Mouse (Mus musculus) left cerebral cortex, adult 2 months (tissue): ENCODE data around the gene Lsamp. TPM values are rescaled to one million over a fixed set of nuclear protein-coding genes. Genes with fewer than 3 reads are reported as not detected.

Experiments used
- DNase-seq, 2 experiments: peaks; one replicate each; pipeline ENCODE4 v3.0.0; 2021 to 2022; ENCODE audit warnings: low spot score in 2 of 2, mixed read lengths in 1 of 2; ENCODE audit errors: extremely low spot score in 1 of 2
- H3K27ac ChIP-seq: fragments of 200-600 bp; 2 replicates; pipeline ENCODE4 v1.8.1; 2022
- H3K4me3 ChIP-seq: fragments of 200-600 bp; 2 replicates; pipeline ENCODE4 v1.8.1; 2022
- CTCF ChIP-seq: fragments of 200-600 bp; IDR thresholded peaks from 2 replicates; pipeline ENCODE4 v1.8.1; 2022; ENCODE audit warnings: antibody characterized with exemption, mild to moderate bottlenecking, moderate library complexity
- intact Hi-C: fragments of 180-260 bp; cut with DNase I; formaldehyde crosslinking; loops from one replicate; pipeline ENCODE4 v1.15.1; 2025
- total RNA-seq, 2 experiments: library from RNA; stranded (reverse); gene quantifications; 2 replicates each; pipeline ENCODE4 v1.2.3; 2021

The Lsamp gene
- total RNA-seq, 2 experiments from 2014 or later, result 245 to 265 TPM

DNA sequence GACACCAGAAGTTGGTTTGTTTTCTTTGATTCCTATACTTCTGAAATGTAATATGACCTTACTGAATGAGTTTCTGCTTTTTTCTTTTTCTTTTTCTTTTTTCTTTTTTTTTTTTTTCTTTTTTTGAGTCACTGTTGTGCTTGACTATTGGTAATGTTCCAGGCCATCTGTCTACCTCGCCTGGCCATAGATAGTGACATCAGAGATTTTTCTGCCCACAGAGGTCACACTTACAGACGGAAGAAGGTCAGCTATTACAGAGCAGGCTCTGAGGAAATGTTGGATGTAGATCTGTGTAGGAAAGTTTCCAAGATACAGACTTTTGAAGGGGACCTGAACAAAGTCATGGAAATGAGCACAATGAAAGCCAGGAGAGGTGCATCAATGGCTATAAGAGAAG, 76.3 kb downstream of the Lsamp start:
- Histone ChIP-seq H3K27ac (no peak overlapping the region), H3K4me3 (no peak overlapping the region)
- TF ChIP-seq CTCF, result no peak
- no peak for DNase-seq
- intact Hi-C loops, result no loop called here

DNA sequence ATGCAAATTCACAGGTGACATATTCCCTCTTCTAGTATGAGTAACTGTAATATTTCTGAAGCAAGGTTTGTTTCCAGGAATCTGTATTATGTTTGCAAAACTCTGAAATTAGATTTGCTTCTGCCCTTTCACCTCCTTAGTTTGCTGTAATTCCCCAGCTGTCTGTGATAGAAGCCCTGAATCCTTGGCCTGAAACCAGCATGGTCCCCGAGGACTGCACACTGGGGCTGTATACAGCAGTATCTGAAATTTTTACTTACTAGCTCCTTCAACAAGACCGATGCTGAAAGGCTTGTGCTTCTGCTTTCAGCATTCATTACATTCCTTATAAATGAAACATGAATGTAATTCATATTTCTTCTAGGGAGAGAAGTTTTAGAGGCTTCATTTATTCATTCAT, 91.4 kb downstream of the Lsamp start:
- no peak for TF ChIP-seq CTCF
- no peak for DNase-seq
- no peak overlapping the region for H3K4me3 ChIP-seq
- intact Hi-C loops, result no loop called here
- H3K27ac ChIP-seq, result no peak overlapping the region

DNA sequence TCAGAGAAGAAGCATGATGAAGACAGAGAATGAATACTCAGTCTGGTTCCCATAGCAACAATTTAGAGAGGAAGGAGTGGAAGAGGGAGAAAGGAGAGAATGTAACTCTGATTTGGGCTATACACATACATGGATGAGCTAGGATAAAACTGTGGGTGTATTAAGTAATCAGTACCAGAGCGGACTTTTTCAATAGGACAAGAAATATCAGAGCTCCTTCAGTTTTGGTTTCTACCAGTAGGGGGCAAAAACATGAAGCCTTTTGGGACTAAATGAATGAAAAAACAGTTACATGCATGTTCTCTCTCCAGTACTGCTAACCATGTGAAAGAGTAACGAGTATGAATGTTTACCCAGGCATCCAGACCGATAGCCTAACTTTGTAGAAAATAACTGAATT, 96.1 kb downstream of the Lsamp start:
- intact Hi-C loops, result no loop called here
- H3K27ac ChIP-seq, result no peak overlapping the region
- no peak overlapping the region for H3K4me3 ChIP-seq
- peak; percentile 65 for TF ChIP-seq CTCF
- no peak for DNase-seq

DNA sequence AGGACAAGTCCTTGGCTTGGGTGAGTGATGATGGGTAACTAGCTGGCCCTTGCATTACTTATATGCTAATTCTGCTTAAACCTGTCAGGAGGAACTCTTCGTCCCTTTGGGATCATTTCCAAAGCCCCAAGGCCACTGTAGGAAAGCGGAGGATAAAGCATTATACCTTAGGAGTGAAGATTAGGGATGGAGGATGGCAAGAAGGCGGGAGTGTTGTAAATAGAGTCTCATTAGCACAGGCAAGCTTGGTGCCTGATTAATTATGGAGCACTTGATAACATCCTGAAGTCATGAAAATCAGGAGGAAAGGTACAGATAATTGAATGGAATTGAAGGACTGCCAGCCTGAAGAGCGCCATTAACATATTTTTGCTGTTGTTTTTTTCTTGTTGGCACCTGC, 120.2 kb downstream of the Lsamp start:
- intact Hi-C loops, result no loop called here
- DNase-seq, result no peak
- Histone ChIP-seq H3K27ac (no peak overlapping the region), H3K4me3 (no peak overlapping the region)
- no peak for TF ChIP-seq CTCF

DNA sequence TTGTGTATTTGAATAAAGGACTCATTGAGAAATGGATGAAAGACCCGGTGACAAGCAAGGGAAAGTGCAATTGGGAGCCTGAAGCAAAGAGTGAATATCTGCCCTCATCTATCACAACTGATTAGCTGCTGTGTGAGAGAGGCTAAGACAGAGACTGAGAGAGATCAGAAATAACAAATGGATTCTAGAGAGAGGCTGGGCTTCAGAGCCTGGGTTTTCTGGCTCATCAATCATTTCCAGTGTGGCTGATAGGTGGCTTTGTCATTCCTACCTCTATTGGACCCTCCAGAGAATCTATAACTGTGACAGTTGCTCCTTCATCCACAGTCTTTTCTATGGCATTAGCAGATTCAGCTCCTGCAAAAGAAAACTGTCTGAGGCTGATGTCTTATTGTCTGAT, 198.8 kb downstream of the Lsamp start:
- no peak for TF ChIP-seq CTCF
- H3K27ac ChIP-seq, result no peak overlapping the region
- H3K4me3 ChIP-seq, result no peak overlapping the region
- no peak for DNase-seq
- intact Hi-C loops, result no loop called here

DNA sequence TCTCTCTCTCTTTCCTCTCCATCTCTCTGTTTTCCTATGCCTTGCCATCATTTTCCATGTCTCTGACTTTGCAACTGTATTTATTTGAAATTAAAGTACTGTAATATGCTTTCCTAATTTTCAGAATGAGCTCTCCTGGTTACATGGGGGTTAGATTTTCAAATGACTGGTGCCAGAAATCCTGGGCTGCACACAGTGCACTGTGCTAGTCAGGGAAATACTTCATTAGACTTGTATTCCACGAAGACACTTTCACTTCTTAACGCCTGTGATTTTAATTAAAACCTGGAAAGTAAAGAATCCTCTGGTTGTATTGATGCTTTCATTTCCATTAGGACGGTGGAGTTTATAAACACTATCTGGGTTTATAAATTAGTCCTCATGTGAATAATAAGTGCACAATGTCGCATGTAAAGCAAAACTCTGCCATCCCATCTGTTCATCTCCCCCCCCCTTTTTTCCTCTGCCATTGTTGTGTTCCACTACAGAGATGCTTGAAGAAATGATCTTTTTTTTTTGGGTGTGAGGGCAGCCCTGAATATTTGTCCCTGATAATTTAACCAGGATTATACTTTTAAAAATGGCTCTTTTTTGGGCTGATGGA, 203.9 kb downstream of the Lsamp start:
- TF ChIP-seq CTCF, result no peak
- H3K27ac ChIP-seq, result no peak overlapping the region
- DNase-seq, result no peak
- H3K4me3 ChIP-seq, result no peak overlapping the region
- intact Hi-C loops, result no loop called here

DNA sequence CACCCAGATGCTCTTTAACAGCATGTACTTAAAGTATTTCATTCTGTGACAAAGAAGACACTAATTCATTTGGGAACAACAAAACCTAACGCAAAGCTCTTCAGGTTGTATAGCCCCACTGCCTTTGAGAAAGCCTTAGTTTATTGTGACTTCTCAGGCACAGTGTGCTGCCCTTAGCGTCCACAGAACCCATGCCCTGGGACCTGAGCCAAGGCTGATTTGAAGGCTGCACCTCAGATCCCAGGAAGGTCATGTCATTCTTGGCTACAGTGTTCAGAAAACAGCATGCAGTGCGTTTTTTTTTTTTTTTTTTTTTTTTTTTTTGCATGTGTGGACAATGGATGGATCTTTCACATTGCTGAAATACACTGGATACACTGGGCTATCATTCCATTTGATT, 210.2 kb downstream of the Lsamp start:
- DNase-seq, result no peak
- intact Hi-C loops, result no loop called here
- TF ChIP-seq CTCF, result no peak
- no peak overlapping the region for H3K4me3 ChIP-seq
- H3K27ac ChIP-seq, result no peak overlapping the region

DNA sequence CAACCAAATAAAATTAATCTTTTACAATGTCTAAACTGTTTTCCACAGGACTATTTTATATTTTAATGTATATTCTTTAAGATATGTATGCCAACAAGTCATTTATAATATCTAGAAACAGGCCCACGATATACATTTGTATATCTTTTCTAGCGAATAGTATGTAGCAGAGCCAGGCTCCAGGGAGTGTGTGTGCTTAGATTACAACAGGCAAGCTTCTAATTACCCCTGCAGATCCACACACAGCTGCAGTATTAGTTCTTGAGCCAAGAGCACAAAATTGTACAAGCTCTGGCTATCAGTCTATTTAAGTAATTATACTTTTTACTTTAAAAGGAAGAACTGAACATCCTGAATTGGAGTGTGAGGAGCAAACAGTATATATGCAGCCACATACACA, 210.7 kb downstream of the Lsamp start:
- no peak overlapping the region for H3K27ac ChIP-seq
- DNase-seq, result no peak
- no peak overlapping the region for H3K4me3 ChIP-seq
- intact Hi-C loops, result no loop called here
- TF ChIP-seq CTCF, result no peak

DNA sequence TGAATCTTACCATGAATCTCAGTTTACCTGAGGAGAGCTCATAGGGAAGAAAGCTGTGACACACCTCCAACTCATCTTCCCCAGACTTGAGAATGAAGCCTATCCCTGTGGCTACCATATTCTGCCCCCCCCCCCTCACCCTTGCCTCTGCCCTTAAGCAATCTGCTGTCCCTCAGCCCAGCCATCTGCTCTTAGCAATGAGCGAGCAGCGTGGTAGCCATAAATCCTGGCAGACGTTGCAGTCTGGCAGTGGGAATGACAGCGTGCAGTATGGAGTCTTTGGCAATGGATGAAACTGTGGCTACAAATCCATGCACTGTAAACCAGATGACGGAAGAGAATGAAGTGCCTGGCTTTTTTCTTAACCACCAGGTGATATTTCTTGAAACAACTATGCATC, 244.5 kb downstream of the Lsamp start:
- H3K27ac ChIP-seq, result no peak overlapping the region
- H3K4me3 ChIP-seq, result no peak overlapping the region
- intact Hi-C loops, result no loop called here
- no peak for TF ChIP-seq CTCF
- DNase-seq, result no peak

DNA sequence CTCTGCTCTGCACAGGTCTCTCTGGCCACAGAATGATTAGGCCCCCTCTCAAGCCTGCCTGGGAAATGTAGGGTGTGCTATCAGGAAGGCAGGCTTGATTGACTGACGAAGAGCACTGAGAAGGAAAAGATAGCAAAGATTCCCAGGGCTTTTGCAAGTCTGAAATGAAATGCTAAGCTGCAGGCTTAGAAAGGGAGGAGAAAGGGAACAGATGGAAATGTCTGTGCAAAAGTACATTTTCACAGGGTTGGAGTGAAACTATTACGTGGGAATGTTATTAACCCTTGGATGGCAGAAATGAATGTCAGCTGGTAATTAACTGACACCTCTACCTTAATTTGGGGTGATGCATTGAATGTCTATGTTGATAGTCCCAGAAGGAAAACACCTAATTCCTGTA, 248.9 kb downstream of the Lsamp start:
- intact Hi-C loops, result no loop called here
- H3K27ac ChIP-seq, result no peak overlapping the region
- DNase-seq, result no peak
- H3K4me3 ChIP-seq, result no peak overlapping the region
- TF ChIP-seq CTCF, result no peak

DNA sequence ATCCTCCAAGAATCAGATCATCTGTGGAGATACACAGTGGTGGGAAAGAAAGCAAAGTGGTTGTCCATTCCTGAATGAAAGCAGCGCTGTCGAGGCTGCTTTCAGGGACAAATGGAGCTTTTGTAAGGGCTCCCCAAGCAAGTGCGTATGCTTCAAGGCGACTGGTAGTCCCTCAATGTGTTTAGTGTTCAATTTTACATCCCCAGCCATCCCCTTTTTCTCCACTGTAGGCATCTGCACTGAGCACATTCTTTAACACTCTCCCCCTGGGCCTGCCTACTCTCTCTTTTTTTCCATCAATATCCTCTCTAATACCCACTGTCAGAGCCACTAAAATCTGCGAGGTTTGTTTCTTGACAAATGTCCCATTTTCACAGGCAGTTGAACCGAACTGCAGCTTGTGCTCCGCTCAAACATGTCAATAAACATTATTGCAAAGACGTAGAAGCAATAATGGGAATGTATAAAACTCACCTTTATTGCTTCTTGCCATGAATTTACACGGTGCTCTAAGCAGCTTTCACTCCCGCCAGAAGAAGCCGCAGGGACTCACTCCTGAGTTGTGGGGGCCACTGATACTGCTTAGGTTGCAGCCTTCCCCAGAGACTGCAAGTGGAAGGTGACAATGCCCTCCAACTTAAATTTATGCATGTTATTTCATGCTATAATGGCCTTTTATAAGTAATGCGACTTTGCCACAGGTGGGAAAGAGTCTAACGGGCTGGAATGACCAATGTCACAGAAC, 250.2 kb downstream of the Lsamp start:
- H3K27ac ChIP-seq, result no peak overlapping the region
- DNase-seq, result no peak
- H3K4me3 ChIP-seq, result no peak overlapping the region
- no peak for TF ChIP-seq CTCF
- intact Hi-C loops, result no loop called here

DNA sequence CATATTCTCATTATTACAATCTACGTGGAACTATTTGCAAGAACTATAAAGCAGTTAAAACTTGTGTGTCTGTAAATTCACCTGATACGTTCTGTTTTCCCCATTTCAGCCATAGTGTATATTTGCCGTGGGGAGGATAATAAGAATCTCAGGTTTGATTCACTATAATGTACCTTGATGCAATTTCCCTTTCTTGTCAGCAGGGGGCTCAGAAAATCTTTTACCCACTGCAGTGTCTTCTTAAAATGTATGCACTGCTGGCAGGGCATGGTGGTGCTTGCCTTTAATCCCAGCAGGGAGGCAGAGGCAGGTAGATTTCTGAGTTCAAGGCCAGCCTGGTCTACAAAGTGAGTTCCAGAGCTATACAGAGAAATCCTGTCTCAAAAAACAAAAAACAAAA, 287.7 kb downstream of the Lsamp start:
- peak; percentile 58 for TF ChIP-seq CTCF
- no peak overlapping the region for H3K4me3 ChIP-seq
- DNase-seq, result no peak
- intact Hi-C loops, result loop anchor here (5.0 kb wide), 1 partner anchor 695 kb away; no protein-coding TSS in a partner anchor
- no peak overlapping the region for H3K27ac ChIP-seq

DNA sequence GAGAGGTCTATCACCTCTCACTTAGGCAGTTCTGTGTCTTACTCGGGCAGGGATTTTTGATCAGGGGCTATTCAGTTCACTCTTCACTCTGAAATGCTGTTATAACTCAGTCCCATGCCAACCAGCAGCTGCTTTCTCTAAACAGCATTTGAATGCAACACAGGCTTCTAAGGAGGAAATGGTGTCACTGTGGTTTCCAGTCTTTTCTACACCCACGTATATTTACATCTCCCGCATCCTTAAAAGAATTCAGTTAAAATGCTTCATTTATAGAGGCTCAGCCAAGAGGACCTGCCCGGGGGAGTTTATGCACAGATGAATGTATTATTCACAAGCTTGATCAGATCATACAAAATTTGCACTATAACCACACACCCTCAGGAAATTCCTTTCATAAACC, 306.0 kb downstream of the Lsamp start:
- no peak for DNase-seq
- Histone ChIP-seq H3K4me3 (no peak overlapping the region), H3K27ac (no peak overlapping the region)
- no peak for TF ChIP-seq CTCF
- intact Hi-C loops, result no loop called here
